ENCODE assay signal across 24 mouse cellular contexts in genomic region chr14:23877561-23877960, GRCm38 (mm10).
A peak's percentile ranks its signal among the peaks of the same experiment; 100 is the strongest.
DNase-seq lines count a peak whose midpoint lies in the region; ATAC-seq lines count a peak whose summit lies in the region.
"Had no signal": no experiment of that assay in that cellular context is flagged by ENCODE, and none has a peak within 500 bp of the region (broad histone marks: within the 10 kb centered on the region; RNA-seq: fewer than 3 reads in every experiment).

No protein-coding gene starts in this region.

- no peaks in the 10 kb centered on the region for H3K4me1 ChIP-seq in embryonic facial prominence, embryonic 14.5 days (ENCODE audit: control insufficient read depth, insufficient read depth, low read length)
- H3K4me1 ChIP-seq in embryonic facial prominence, embryonic 10.5 days: no peaks in the 10 kb centered on the region
- H3K4me1 ChIP-seq in heart, embryonic 10.5 days: peaks cover 10% of the 10 kb centered on the region
- H3K4me1 ChIP-seq: embryonic facial prominence, embryonic 15.5 days; hindbrain, embryonic 12.5 days had no signal

- H3K27ac ChIP-seq in embryonic facial prominence, embryonic 14.5 days (replicated peaks; ENCODE audit: low read depth, low read length): no peak overlapping the region
- no peak overlapping the region for H3K27ac ChIP-seq in embryonic facial prominence, embryonic 10.5 days (replicated peaks)
- 0 out of 2 replicates have a peak overlapping the region, but pooled peaks have one; percentile 49 for H3K27ac ChIP-seq in heart, embryonic 10.5 days
- H3K27ac ChIP-seq: embryonic facial prominence, embryonic 15.5 days; heart, embryonic 13.5 days; hindbrain, embryonic 12.5 days; hindbrain, embryonic 15.5 days had no signal

- intact Hi-C loops in gastrocnemius, postnatal 14 days (cut with DNase I; ENCODE audit: low total_unique reads): no loop called here
- intact Hi-C loops in heart, postnatal 36 days (cut with DNase I): no loop called here

- H3K27me3 ChIP-seq in embryonic facial prominence, embryonic 14.5 days (replicated peaks; ENCODE audit: control insufficient read depth, insufficient read depth, low read length): no peaks in the 10 kb centered on the region
- no peaks in the 10 kb centered on the region for H3K27me3 ChIP-seq in embryonic facial prominence, embryonic 10.5 days (replicated peaks; ENCODE audit: low read depth, poor library complexity, severe bottlenecking)
- H3K27me3 ChIP-seq in heart, embryonic 10.5 days (ENCODE audit: insufficient read depth, poor library complexity, severe bottlenecking): no peaks in the 10 kb centered on the region; the same call in 1 of the 2 replicates
- H3K27me3 ChIP-seq: embryonic facial prominence, embryonic 15.5 days; hindbrain, embryonic 12.5 days; hindbrain, embryonic 15.5 days had no signal

- H3K36me3 ChIP-seq in embryonic facial prominence, embryonic 14.5 days (ENCODE audit: control insufficient read depth, insufficient read depth, low read length): no peaks in the 10 kb centered on the region
- H3K36me3 ChIP-seq in embryonic facial prominence, embryonic 10.5 days (replicated peaks): no peaks in the 10 kb centered on the region
- no peaks in the 10 kb centered on the region for H3K36me3 ChIP-seq in heart, embryonic 10.5 days
- H3K36me3 ChIP-seq: embryonic facial prominence, embryonic 15.5 days; heart, embryonic 13.5 days; hindbrain, embryonic 12.5 days; hindbrain, embryonic 15.5 days had no signal

- no peak for ATAC-seq in embryonic facial prominence, embryonic 14.5 days (ENCODE audit: low read depth)
- ATAC-seq: activated CD4-positive, CD25-positive, alpha-beta regulatory T cell, adult 4 months; forebrain, embryonic 14.5 days; forebrain, postnatal 0 days; intestine, postnatal 0 days had no signal

- H3K4me3 ChIP-seq in embryonic facial prominence, embryonic 14.5 days (ENCODE audit: low read depth, low read length): no peak overlapping the region
- no peak overlapping the region for H3K4me3 ChIP-seq in embryonic facial prominence, embryonic 10.5 days
- no peak overlapping the region for H3K4me3 ChIP-seq in heart, embryonic 10.5 days
- H3K4me3 ChIP-seq: embryonic facial prominence, embryonic 15.5 days; heart, embryonic 13.5 days; hindbrain, embryonic 12.5 days; hindbrain, embryonic 15.5 days had no signal

- H3K9me3 ChIP-seq in embryonic facial prominence, embryonic 14.5 days (ENCODE audit: control insufficient read depth, low read length): no peaks in the 10 kb centered on the region
- no peaks in the 10 kb centered on the region for H3K9me3 ChIP-seq in embryonic facial prominence, embryonic 10.5 days
- no peaks in the 10 kb centered on the region for H3K9me3 ChIP-seq in heart, embryonic 10.5 days
- H3K9me3 ChIP-seq: embryonic facial prominence, embryonic 15.5 days; heart, embryonic 13.5 days; hindbrain, embryonic 12.5 days; hindbrain, embryonic 15.5 days had no signal

- 86% methylated on average over 5 of the region's 5 CpGs for WGBS in embryonic facial prominence, embryonic 14.5 days
- 88% methylated on average over 5 of the region's 5 CpGs for WGBS in embryonic facial prominence, embryonic 10.5 days
- 68% methylated on average over 5 of the region's 5 CpGs for WGBS in heart, embryonic 10.5 days

- peak; percentile 24 for DNase-seq in embryonic facial prominence, embryonic 14.5 days (ENCODE audit: low spot score)
- DNase-seq in embryonic facial prominence, embryonic 10.5 days (ENCODE audit: low spot score): no peak
- peak; percentile 22 for DNase-seq in gastrocnemius, postnatal 25 days
- no peak for DNase-seq in gastrocnemius, postnatal 14 days
- no peak for DNase-seq in heart, embryonic 10.5 days (ENCODE audit: low spot score)
- no peak for DNase-seq in heart, postnatal 36 days
- DNase-seq: adrenal gland, adult 8-10 months; adrenal gland, postnatal 25 days; cerebellum, adult 8-10 months; cerebellum, postnatal 10 days; cerebellum, postnatal 36 days; embryo, embryonic 11 days; forebrain, postnatal 0 days; gastrocnemius, postnatal 10 days; heart, adult 11 months; heart, postnatal 14 days; kidney, adult 2 months had no signal

- no peak overlapping the region for H3K4me2 ChIP-seq in embryonic facial prominence, embryonic 14.5 days (ENCODE audit: low read depth, low read length)
- H3K4me2 ChIP-seq: embryonic facial prominence, embryonic 15.5 days; heart, embryonic 13.5 days; hindbrain, embryonic 12.5 days; hindbrain, embryonic 15.5 days had no signal

- H3K9ac ChIP-seq in embryonic facial prominence, embryonic 14.5 days (ENCODE audit: low read depth, low read length): no peak overlapping the region
- H3K9ac ChIP-seq: embryonic facial prominence, embryonic 15.5 days; forebrain, postnatal 0 days; heart, embryonic 13.5 days; hindbrain, embryonic 12.5 days; hindbrain, embryonic 15.5 days had no signal

Comparison
In these comparisons a context has a peak if more than half of its experiments do, and no peak if none do; other contexts are left out.
1. DNase-seq: peak in embryonic facial prominence, embryonic 14.5 days (single experiment) and gastrocnemius, postnatal 25 days (single experiment); none in embryonic facial prominence, embryonic 10.5 days (single experiment), gastrocnemius, postnatal 14 days (single experiment), heart, embryonic 10.5 days (single experiment) and heart, postnatal 36 days (0 of 2).